Comparison of ENCODE assay signal across 8 mouse cellular contexts in the genomic region with DNA sequence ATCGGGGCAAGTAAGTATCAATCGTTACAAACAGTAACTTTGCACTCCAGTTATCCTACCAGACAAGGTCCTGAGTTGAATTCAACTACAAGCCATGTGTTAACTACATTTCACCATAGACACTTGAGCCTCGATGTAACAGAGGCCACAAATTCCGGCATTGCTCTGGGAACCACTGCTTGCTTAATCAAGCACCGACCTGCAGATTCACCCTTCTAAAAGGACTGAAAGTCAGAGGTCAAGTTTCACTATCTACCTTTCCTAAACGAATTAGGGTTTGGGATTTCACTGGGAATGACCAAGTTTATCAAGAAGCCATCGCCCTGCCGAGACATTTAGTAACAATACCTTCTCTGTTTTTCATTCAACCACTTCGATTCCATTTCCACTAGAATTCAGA. TPM values are rescaled to one million over a fixed set of nuclear protein-coding genes. Genes with fewer than 3 reads are reported as not detected.
A peak's percentile ranks its signal among the peaks of the same experiment; 100 is the strongest.
DNase-seq lines count a peak whose midpoint lies in the region; ATAC-seq and TF ChIP-seq lines count a peak whose summit lies in the region.

No protein-coding gene starts in this region.

- peaks cover 6% of the 10 kb centered on the region; the same call in 1 of the 2 replicates for H3K36me3 ChIP-seq in heart, embryonic 14.5 days (ENCODE audit: control insufficient read depth, insufficient read depth, low read length)
- H3K36me3 ChIP-seq in hindbrain, postnatal 0 days (ENCODE audit: insufficient read depth, low read length): no peaks in the 10 kb centered on the region
- H3K36me3 ChIP-seq in midbrain, postnatal 0 days (ENCODE audit: insufficient read depth, low read length): no peaks in the 10 kb centered on the region

- ATAC-seq in heart, embryonic 14.5 days (ENCODE audit: insufficient number of reproducible peaks, insufficient read depth, low FRiP score, low read depth): no peak
- no peak for ATAC-seq in hindbrain, postnatal 0 days
- ATAC-seq in midbrain, postnatal 0 days (ENCODE audit: low FRiP score): no peak

- H3K27me3 ChIP-seq in heart, embryonic 14.5 days (ENCODE audit: control insufficient read depth, insufficient read depth, low read length): no peaks in the 10 kb centered on the region
- no peaks in the 10 kb centered on the region for H3K27me3 ChIP-seq in hindbrain, postnatal 0 days (ENCODE audit: insufficient read depth, low read length)
- no peaks in the 10 kb centered on the region for H3K27me3 ChIP-seq in midbrain, postnatal 0 days (ENCODE audit: insufficient read depth, low read length)

- peak overlapping the region; percentile 92 to 94 for H3K4me3 ChIP-seq in heart, embryonic 14.5 days (ENCODE audit: control insufficient read depth in 1 of 2, insufficient read depth in 1 of 2, low read depth in 1 of 2, low read length in 2 of 2)
- peak overlapping the region; percentile 88 for H3K4me3 ChIP-seq in hindbrain, postnatal 0 days (ENCODE audit: low read length)
- H3K4me3 ChIP-seq in midbrain, postnatal 0 days (ENCODE audit: low read depth, low read length): peak overlapping the region; percentile 99

- peak overlapping the region; percentile 90 for H3K9ac ChIP-seq in heart, embryonic 14.5 days (ENCODE audit: low read length)
- H3K9ac ChIP-seq in hindbrain, postnatal 0 days (replicated peaks; ENCODE audit: low read length): peak overlapping the region; percentile 84; the same call in 1 of the 2 replicates
- peak overlapping the region; percentile 82 for H3K9ac ChIP-seq in midbrain, postnatal 0 days (replicated peaks; ENCODE audit: low read length, poor library complexity, severe bottlenecking)

- H3K9me3 ChIP-seq in heart, embryonic 14.5 days (ENCODE audit: control insufficient read depth, low read length): no peaks in the 10 kb centered on the region
- no peaks in the 10 kb centered on the region for H3K9me3 ChIP-seq in hindbrain, postnatal 0 days (ENCODE audit: low read length)
- H3K9me3 ChIP-seq in midbrain, postnatal 0 days (ENCODE audit: low read length): no peaks in the 10 kb centered on the region

- WGBS in heart, embryonic 14.5 days: 42% methylated on average over 9 of the region's 9 CpGs
- 56% methylated on average over 9 of the region's 9 CpGs for WGBS in hindbrain, postnatal 0 days
- 61% methylated on average over 9 of the region's 9 CpGs for WGBS in midbrain, postnatal 0 days

- H3K27ac ChIP-seq in heart, embryonic 14.5 days (replicated peaks in 1 of 2; ENCODE audit: control insufficient read depth in 1 of 2, insufficient read depth in 1 of 2, low read depth in 2 of 2, low read length in 2 of 2): no peak overlapping the region
- H3K27ac ChIP-seq in hindbrain, postnatal 0 days: no peak overlapping the region
- H3K27ac ChIP-seq in midbrain, postnatal 0 days (ENCODE audit: low read depth, low read length): no peak overlapping the region

- intact Hi-C loops in heart, postnatal 36 days (cut with DNase I): loop anchor here (2.0 to 5.0 kb wide), 4 partner anchors 38 to 435 kb away; partner anchors contain the start of genes Arf4 and Pde12
- intact Hi-C loops in gastrocnemius, postnatal 36 days (cut with DNase I): loop anchor here (5.0 kb wide), 2 partner anchors 40 to 105 kb away; partner anchors contain the start of gene Arf4

- peak overlapping the region; percentile 91 for H3K4me2 ChIP-seq in heart, embryonic 14.5 days (ENCODE audit: low read length)
- H3K4me2 ChIP-seq in hindbrain, postnatal 0 days (ENCODE audit: low read depth, low read length): peak overlapping the region; percentile 95
- H3K4me2 ChIP-seq in midbrain, postnatal 0 days (ENCODE audit: low read depth, low read length, poor library complexity, severe bottlenecking): peak overlapping the region; percentile 87

- no peak for TF ChIP-seq CTCF in hindbrain, postnatal 0 days (IDR thresholded peaks at IDR 0.05; ENCODE audit: low read depth)
- TF ChIP-seq CTCF in midbrain, postnatal 0 days (IDR thresholded peaks at IDR 0.05): no peak

- DNase-seq in heart, postnatal 36 days: no peak
- peak; percentile 28 for DNase-seq in c-Kit-positive CD71-positive TER-119-positive erythroid progenitor cells, embryonic 14.5 days (ENCODE audit: low spot score)
- DNase-seq in hindbrain, postnatal 0 days (ENCODE audit: low spot score): no peak
- DNase-seq in midbrain, postnatal 0 days (ENCODE audit: low spot score): no peak
- no peak for DNase-seq in retina, embryonic 14.5 days (ENCODE audit: low spot score)
- no peak for DNase-seq in gastrocnemius, postnatal 36 days
- DNase-seq in layer of hippocampus, adult 11-12 months (ENCODE audit: low spot score): no peak

- peaks cover 6 to 27% of the 10 kb centered on the region in 2 experiments for H3K4me1 ChIP-seq in heart, embryonic 14.5 days (ENCODE audit: control insufficient read depth in 2 of 2, insufficient read depth in 2 of 2, low read length in 2 of 2)
- peaks cover 23% of the 10 kb centered on the region for H3K4me1 ChIP-seq in hindbrain, postnatal 0 days (ENCODE audit: insufficient read depth, low read length)
- peaks cover 9% of the 10 kb centered on the region for H3K4me1 ChIP-seq in midbrain, postnatal 0 days (ENCODE audit: insufficient read depth, low read length)

RNA-seq across cellular contexts. Expression of gene Slmap, which starts 2.0 kb away (rescaled TPM):
- polyA plus RNA-seq in heart, embryonic 14.5 days (2014; fragmentation: Nextera tagmentation; extraction: Ambion mirVana): 159 and 161 TPM in 2 replicates
- total RNA-seq in heart, postnatal 36 days (2021): 100 to 1,000 TPM; 283 to 332 TPM
- 16.1 and 17.1 TPM in 2 replicates for total RNA-seq in hindbrain, postnatal 0 days (2014; rRNA removed)
- 11.3 and 11.7 TPM in 2 replicates for polyA plus RNA-seq in hindbrain, postnatal 0 days (2015; fragmentation: Nextera tagmentation; extraction: Ambion mirVana)
- total RNA-seq in midbrain, postnatal 0 days (2014; rRNA removed): 23.2 and 27.4 TPM in 2 replicates
- 9.9 and 11.1 TPM in 2 replicates for polyA plus RNA-seq in midbrain, postnatal 0 days (2015; fragmentation: Nextera tagmentation; extraction: Ambion mirVana)
- 10 to 100 TPM; 73.2 to 87.8 TPM for total RNA-seq in gastrocnemius, postnatal 36 days (2021)

RNA-seq across cellular contexts. Expression of gene Dennd6a, which starts 40.9 kb away (rescaled TPM):
- 26.7 and 30.3 TPM in 2 replicates for polyA plus RNA-seq in heart, embryonic 14.5 days (2014; fragmentation: Nextera tagmentation; extraction: Ambion mirVana)
- 10 to 100 TPM; 16.3 TPM for total RNA-seq in heart, postnatal 36 days (2021)
- total RNA-seq in hindbrain, postnatal 0 days (2014; rRNA removed): 23.8 and 33.8 TPM in 2 replicates
- polyA plus RNA-seq in hindbrain, postnatal 0 days (2015; fragmentation: Nextera tagmentation; extraction: Ambion mirVana): 13.7 and 14.9 TPM in 2 replicates
- 26.1 and 26.6 TPM in 2 replicates for total RNA-seq in midbrain, postnatal 0 days (2014; rRNA removed)
- 9.5 and 9.7 TPM in 2 replicates for polyA plus RNA-seq in midbrain, postnatal 0 days (2015; fragmentation: Nextera tagmentation; extraction: Ambion mirVana)
- total RNA-seq in gastrocnemius, postnatal 36 days (2021): 1 to 10 TPM; 7.3 to 7.4 TPM
